Mouse (Mus musculus) thymus, adult 2 months (tissue): ENCODE data around the gene Tshz2. TPM values are rescaled to one million over a fixed set of nuclear protein-coding genes. Genes with fewer than 3 reads are reported as not detected.

Experiments
- DNase-seq: peaks from one replicate; pipeline ENCODE4 v3.0.0; 2021
- H3K27ac ChIP-seq: fragments of 200-500 bp; 2 replicates; pipeline ENCODE4 v1.5.1; 2012; ENCODE audit warnings: low read length, control low read depth; ENCODE audit not compliant: control insufficient read depth, insufficient read depth
- H3K27me3 ChIP-seq: fragments of 200-500 bp; 2 replicates; pipeline ENCODE4 v1.6.1; 2012; ENCODE audit warnings: mild to moderate bottlenecking, low read length, moderate library complexity, mixed read lengths; ENCODE audit not compliant: control insufficient read depth, insufficient read depth
- H3K36me3 ChIP-seq: fragments of 200-500 bp; 2 replicates; pipeline ENCODE4 v1.6.1; 2012; ENCODE audit warnings: mild to moderate bottlenecking, low read length, moderate library complexity; ENCODE audit not compliant: control insufficient read depth, insufficient read depth
- H3K4me1 ChIP-seq: fragments of 200-500 bp; replicated peaks from 2 replicates; pipeline ENCODE4 v1.6.1; 2012; ENCODE audit warnings: low read length; ENCODE audit not compliant: control insufficient read depth, insufficient read depth
- H3K4me3 ChIP-seq: fragments of 200-500 bp; 2 replicates; pipeline ENCODE4 v1.5.1; 2012; ENCODE audit warnings: mild to moderate bottlenecking, low read length, control low read depth, moderate library complexity; ENCODE audit not compliant: control insufficient read depth, insufficient read depth
- CTCF ChIP-seq: fragments of 200-500 bp; IDR thresholded peaks from 2 replicates; pipeline ENCODE4 v1.5.1; 2012; ENCODE audit warnings: mild to moderate bottlenecking, control low read depth, low read length, moderate library complexity, borderline replicate concordance; ENCODE audit not compliant: control insufficient read depth, poor library complexity, insufficient read depth; ENCODE audit errors: extremely low read depth
- POLR2A ChIP-seq: fragments of 200-500 bp; IDR thresholded peaks from 2 replicates; pipeline ENCODE4 v1.6.1; 2012; ENCODE audit warnings: mild to moderate bottlenecking, low read length, control low read depth, moderate library complexity; ENCODE audit not compliant: control insufficient read depth, poor library complexity, insufficient read depth; ENCODE audit errors: extremely low read depth
- WGBS: fragments of 180-500 bp; shearing (Covaris S2); methylation state at CpG from one replicate; pipeline ENCODE4 v1.1.7; 2018; 5-methylcytosine and 5-hydroxymethylcytosine counted together
- polyA plus RNA-seq: library from polyadenylated mRNA; depleted of rRNA; stranded (reverse); fragments of >200 nt; gene quantifications from 2 replicates; pipeline ENCODE4 v1.2.3, GENCODE M21; 2012

Gene Tshz2
- polyA plus RNA-seq, 1 experiment = 2.5 TPM

- Histone ChIP-seq H3K36me3 (no peaks in the 10 kb centered on the region), H3K27me3 (no peaks in the 10 kb centered on the region), H3K4me3 (no peak overlapping the region), H3K27ac (peak overlapping the region; percentile 21; the same call in 1 of the 2 replicates), H3K4me1 (peaks cover 17% of the 10 kb centered on the region)
- 53% methylated on average over 8 of the region's 8 CpGs for WGBS
- TF ChIP-seq POLR2A (no peak), CTCF (no peak)
- peak; percentile 31 for DNase-seq
Observed at GRCm38 (mm10) chr2:170024939-170025338, 392.1 kb downstream of the Tshz2 start.

GRCm38 (mm10) chr2:170025896-170026295 is 393.1 kb downstream of the Tshz2 start:
- no peak overlapping the region for H3K27ac ChIP-seq
- no peak for DNase-seq
- no peak overlapping the region for H3K4me3 ChIP-seq
- H3K4me1 ChIP-seq = peaks cover 17% of the 10 kb centered on the region
- H3K36me3 ChIP-seq = no peaks in the 10 kb centered on the region
- TF ChIP-seq CTCF = no peak
- no peaks in the 10 kb centered on the region for H3K27me3 ChIP-seq
- WGBS = 96% methylated on average over 6 of the region's 6 CpGs

DNA sequence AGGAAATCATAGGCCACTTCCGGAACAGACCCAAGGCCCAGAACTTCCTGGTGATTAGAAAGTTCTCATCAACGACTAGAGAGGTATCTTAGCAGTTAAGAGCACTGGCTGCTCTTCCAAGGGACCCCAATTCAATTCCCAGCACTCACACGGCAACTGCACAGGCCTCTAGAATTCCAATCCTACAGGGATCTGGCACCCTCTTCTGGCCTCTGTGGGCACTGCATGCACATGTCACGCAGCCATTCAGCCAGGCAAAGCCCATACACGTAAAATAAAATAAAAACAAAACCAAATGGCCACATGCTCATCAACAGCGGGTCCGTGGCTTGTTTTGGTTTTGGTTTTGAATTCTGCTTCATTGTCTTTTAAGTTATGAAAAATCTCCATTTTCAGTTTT is 395.0 kb downstream of the Tshz2 start:
- 93% methylated on average over 7 of the region's 7 CpGs for WGBS
- Histone ChIP-seq H3K4me1 (peaks cover 11% of the 10 kb centered on the region), H3K27me3 (no peaks in the 10 kb centered on the region), H3K36me3 (no peaks in the 10 kb centered on the region), H3K27ac (no peak overlapping the region), H3K4me3 (no peak overlapping the region)
- peak; percentile 13 for DNase-seq
- no peak for TF ChIP-seq POLR2A
- peak; percentile 44; the same call in 1 of the 2 replicates for TF ChIP-seq CTCF

DNA sequence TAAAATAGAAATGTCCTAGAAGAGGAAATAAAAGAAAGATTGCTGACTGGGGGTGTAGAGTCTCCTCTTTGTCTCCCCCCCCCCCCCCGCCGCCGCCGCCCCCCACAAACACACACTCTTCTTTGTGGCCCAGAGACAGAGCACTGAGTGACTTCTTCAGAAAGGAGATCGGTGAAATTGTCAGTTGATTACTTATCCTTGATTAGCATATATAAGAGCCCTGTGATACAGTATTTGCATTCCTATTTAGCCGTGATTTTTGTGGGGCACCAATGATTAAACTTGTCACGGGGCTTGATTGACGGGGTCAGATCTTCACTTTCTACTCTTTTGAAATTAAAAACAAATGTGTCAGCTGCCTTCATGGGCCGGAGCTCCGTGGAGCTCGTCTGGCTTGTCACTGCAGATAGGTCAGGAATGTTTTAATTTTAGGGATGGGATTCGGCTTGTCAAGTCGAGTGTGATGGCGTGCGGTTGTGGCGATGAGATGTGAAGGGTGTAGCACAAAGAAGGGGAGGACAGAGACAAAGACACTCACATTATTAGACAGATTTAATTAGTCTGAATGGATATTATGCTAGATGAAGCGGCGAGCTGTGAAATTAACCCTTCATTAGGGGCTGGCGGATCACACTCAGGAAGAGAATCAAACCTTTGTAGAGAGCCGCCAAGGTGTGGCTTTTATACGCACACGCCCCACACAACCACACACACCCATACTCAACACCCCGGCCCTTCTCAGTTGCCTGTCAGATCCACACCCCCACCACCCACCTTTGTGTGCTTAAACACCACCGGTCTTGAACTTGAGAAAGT is 395.9 kb downstream of the Tshz2 start:
- WGBS = 94% methylated on average over 24 of the region's 24 CpGs
- H3K27me3 ChIP-seq = no peaks in the 10 kb centered on the region
- TF ChIP-seq CTCF (no peak), POLR2A (no peak)
- peaks cover 9% of the 10 kb centered on the region for H3K4me1 ChIP-seq
- no peaks in the 10 kb centered on the region for H3K36me3 ChIP-seq
- H3K27ac ChIP-seq = no peak overlapping the region
- DNase-seq = no peak
- no peak overlapping the region for H3K4me3 ChIP-seq

- TF ChIP-seq CTCF (no peak), POLR2A (no peak)
- Histone ChIP-seq H3K4me3 (no peak overlapping the region), H3K4me1 (peaks cover 5% of the 10 kb centered on the region), H3K27me3 (no peaks in the 10 kb centered on the region), H3K27ac (no peak overlapping the region), H3K36me3 (no peaks in the 10 kb centered on the region)
- no peak for DNase-seq
- WGBS = 49% methylated on average over 10 of the region's 10 CpGs
Observed at GRCm38 (mm10) chr2:170029304-170029856, 396.6 kb downstream of the Tshz2 start.

DNA sequence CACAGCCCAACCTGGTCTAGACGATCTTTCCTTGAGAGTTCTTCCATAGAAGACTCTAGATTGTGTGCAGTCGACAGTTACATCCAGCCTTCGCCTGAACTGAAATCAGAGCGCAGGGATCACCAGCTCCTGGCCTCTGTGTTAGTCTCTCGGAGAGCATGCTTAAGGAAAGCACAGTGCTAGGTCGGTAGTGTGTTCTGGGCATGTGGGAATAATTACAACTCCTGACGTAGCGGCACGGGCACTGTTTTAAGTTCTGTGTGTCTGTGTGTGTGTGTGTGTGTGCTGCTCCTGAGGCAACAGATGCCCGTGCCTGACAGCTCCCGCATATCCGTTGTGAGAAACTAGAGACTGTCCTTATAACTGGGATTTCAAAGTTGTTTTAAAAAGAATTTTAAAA is 398.4 kb downstream of the Tshz2 start:
- 97% methylated on average over 12 of the region's 12 CpGs for WGBS
- no peak for TF ChIP-seq POLR2A
- no peak for TF ChIP-seq CTCF
- Histone ChIP-seq H3K4me3 (no peak overlapping the region), H3K4me1 (no peaks in the 10 kb centered on the region), H3K27me3 (no peaks in the 10 kb centered on the region), H3K36me3 (no peaks in the 10 kb centered on the region), H3K27ac (no peak overlapping the region)
- DNase-seq = no peak

- H3K36me3 ChIP-seq = no peaks in the 10 kb centered on the region
- H3K27me3 ChIP-seq = no peaks in the 10 kb centered on the region
- no peaks in the 10 kb centered on the region for H3K4me1 ChIP-seq
- TF ChIP-seq POLR2A (no peak), CTCF (no peak)
- no peak overlapping the region for H3K4me3 ChIP-seq
- WGBS = 76% methylated on average over 8 of the region's 8 CpGs
- DNase-seq = no peak
- H3K27ac ChIP-seq = no peak overlapping the region
Observed at GRCm38 (mm10) chr2:170031872-170032271, 399.1 kb downstream of the Tshz2 start.
